Mouse (Mus musculus) forebrain, embryonic 16.5 days (tissue): ENCODE data around the gene Mmp21. TPM values are rescaled to one million over a fixed set of nuclear protein-coding genes. Genes with fewer than 3 reads are reported as not detected.

Experiments
- ATAC-seq: fragments of 200-750 bp; cut with Nextera tagmentation; 2 replicates; pipeline ENCODE4 v1.8.0; 2017; ENCODE audit warnings: mild to moderate bottlenecking, moderate library complexity
- H3K27ac ChIP-seq: fragments of 300-500 bp; sonication (generic); 2 replicates; pipeline ENCODE4 v1.5.1; 2014; ENCODE audit warnings: low read length, control low read depth
- H3K27me3 ChIP-seq: fragments of 300-500 bp; sonication (generic); replicated peaks from 2 replicates; pipeline ENCODE4 v1.6.1; 2014; ENCODE audit warnings: low read length; ENCODE audit not compliant: control insufficient read depth, insufficient read depth
- H3K36me3 ChIP-seq: fragments of 300-500 bp; sonication (generic); 2 replicates; pipeline ENCODE4 v1.6.1; 2014; ENCODE audit not compliant: control insufficient read depth, insufficient read depth
- H3K4me1 ChIP-seq: fragments of 300-500 bp; sonication (generic); replicated peaks from 2 replicates; pipeline ENCODE4 v1.6.1; 2014; ENCODE audit warnings: low read length; ENCODE audit not compliant: control insufficient read depth, insufficient read depth
- H3K4me2 ChIP-seq: fragments of 300-500 bp; sonication (generic); 2 replicates; pipeline ENCODE4 v1.6.1; 2014; ENCODE audit warnings: mild to moderate bottlenecking, low read length, control low read depth
- H3K4me3 ChIP-seq: fragments of 300-500 bp; sonication (generic); replicated peaks from 2 replicates; pipeline ENCODE4 v1.5.1; 2014; ENCODE audit warnings: mild to moderate bottlenecking, low read length, control low read depth
- H3K9ac ChIP-seq: fragments of 300-500 bp; sonication (generic); replicated peaks from 2 replicates; pipeline ENCODE4 v1.6.1; 2014; ENCODE audit warnings: low read depth, low read length, control low read depth
- H3K9me3 ChIP-seq: fragments of 300-500 bp; sonication (generic); 2 replicates; pipeline ENCODE4 v1.6.1; 2016; ENCODE audit warnings: low read length; ENCODE audit not compliant: control insufficient read depth
- WGBS: fragments of 180-500 bp; shearing (Covaris S2); extraction: QIAGEN DNeasy Blood & Tissue Kit; methylation state at CpG from one replicate; pipeline ENCODE4 v1.1.7; 2014; 5-methylcytosine and 5-hydroxymethylcytosine counted together
- polyA plus RNA-seq: library from polyadenylated mRNA; unstranded; fragments of >200 nt; fragmentation: Nextera tagmentation; extraction: Ambion mirVana; gene quantifications from 2 replicates; pipeline ENCODE4 v1.2.1, GENCODE M21; 2015

The Mmp21 gene
- polyA plus RNA-seq = 0.16 TPM in 1 of 2 replicates, not detected in the other

- no peak for ATAC-seq
- H3K9me3 ChIP-seq = no peaks in the 10 kb centered on the region; the same call in 1 of the 2 replicates
- no peaks in the 10 kb centered on the region for H3K4me1 ChIP-seq
- no peak within 1 kb of the TSS for H3K4me2 ChIP-seq
- H3K9ac ChIP-seq = no peak within 1 kb of the TSS
- 88% methylated on average over 3 of the region's 3 CpGs for WGBS
- no peak within 1 kb of the TSS for H3K4me3 ChIP-seq
- H3K27me3 ChIP-seq = no peaks in the 10 kb centered on the region
- no peak within 1 kb of the TSS for H3K27ac ChIP-seq
- H3K36me3 ChIP-seq = no peaks in the 10 kb centered on the region
Observed at GRCm38 (mm10) chr7:133679961-133680360, at the start of gene Mmp21. TSS of gene Mmp21 (minus strand) at chr7:133680061.

- H3K27me3 ChIP-seq = no peaks in the 10 kb centered on the region
- H3K4me2 ChIP-seq = no peak overlapping the region
- no peaks in the 10 kb centered on the region for H3K9me3 ChIP-seq
- WGBS = 77% methylated on average over 5 of the region's 5 CpGs
- H3K9ac ChIP-seq = no peak overlapping the region
- H3K36me3 ChIP-seq = peaks cover 7% of the 10 kb centered on the region
- no peak overlapping the region for H3K27ac ChIP-seq
- H3K4me1 ChIP-seq = peaks cover 19% of the 10 kb centered on the region
- peak; percentile 54; the same call in 1 of the 2 replicates for ATAC-seq
- no peak overlapping the region for H3K4me3 ChIP-seq
Observed at GRCm38 (mm10) chr7:133729351-133729750, 49.5 kb upstream of the Mmp21 start.

DNA sequence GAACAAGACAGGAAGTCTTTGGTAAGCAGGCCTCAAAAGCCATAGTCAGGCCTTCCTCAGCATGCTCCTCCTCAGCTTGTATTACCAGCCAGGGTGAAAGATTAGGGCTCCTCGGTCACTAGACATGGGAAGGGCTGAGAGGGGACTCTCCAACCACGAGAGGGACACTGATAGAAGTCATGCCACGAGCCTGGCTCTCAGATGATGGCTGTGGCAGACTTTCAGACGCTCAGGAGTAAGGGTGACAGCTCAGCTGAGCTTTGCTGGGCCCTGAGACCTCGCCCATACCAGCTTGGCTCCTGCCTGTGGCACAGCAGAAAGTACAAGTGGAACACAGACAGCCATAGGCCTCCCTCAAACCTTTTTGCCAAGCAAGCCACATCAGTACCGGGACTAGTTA, 47.2 kb upstream of the Mmp21 start:
- 91% methylated on average over 6 of the region's 6 CpGs for WGBS
- no peak overlapping the region for H3K9ac ChIP-seq
- no peaks in the 10 kb centered on the region for H3K27me3 ChIP-seq
- H3K9me3 ChIP-seq = no peaks in the 10 kb centered on the region
- no peak overlapping the region for H3K4me2 ChIP-seq
- H3K27ac ChIP-seq = no peak overlapping the region
- H3K4me1 ChIP-seq = peaks cover 14% of the 10 kb centered on the region
- no peak for ATAC-seq
- H3K36me3 ChIP-seq = peaks cover 11% of the 10 kb centered on the region
- H3K4me3 ChIP-seq = no peak overlapping the region

DNA sequence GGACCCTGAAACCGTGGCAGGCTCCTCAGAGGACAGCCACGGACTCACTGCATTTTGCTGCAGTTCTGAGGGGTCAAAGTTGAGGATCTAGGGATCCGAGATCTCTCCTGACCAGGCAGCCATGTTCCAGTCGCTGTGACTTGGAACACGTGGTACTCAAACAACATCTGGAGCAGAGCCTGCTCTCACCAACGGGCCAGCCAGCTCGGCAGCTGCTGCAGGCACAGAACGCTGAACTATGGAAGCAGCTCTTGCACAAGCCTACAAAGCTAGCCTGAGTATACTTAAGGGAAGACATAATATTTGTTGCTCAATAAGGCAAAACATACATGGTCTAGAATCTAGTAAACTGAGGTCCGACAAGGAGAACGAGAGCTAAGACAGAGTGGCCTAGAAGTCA, 45.7 kb upstream of the Mmp21 start:
- Histone ChIP-seq H3K4me2 (no peak overlapping the region), H3K36me3 (peaks cover 18% of the 10 kb centered on the region), H3K4me3 (no peak overlapping the region), H3K27ac (no peak overlapping the region), H3K4me1 (peaks cover 9% of the 10 kb centered on the region), H3K9ac (no peak overlapping the region), H3K27me3 (no peaks in the 10 kb centered on the region), H3K9me3 (no peaks in the 10 kb centered on the region)
- WGBS = 81% methylated on average over 10 of the region's 10 CpGs
- no peak for ATAC-seq

GRCm38 (mm10) chr7:133724844-133725243, 45.0 kb upstream of the Mmp21 start:
- 23% methylated on average over 10 of the region's 10 CpGs for WGBS
- no peak overlapping the region for H3K9ac ChIP-seq
- H3K27ac ChIP-seq = no peak overlapping the region
- H3K36me3 ChIP-seq = peaks cover 20% of the 10 kb centered on the region
- no peaks in the 10 kb centered on the region for H3K9me3 ChIP-seq
- H3K27me3 ChIP-seq = no peaks in the 10 kb centered on the region
- peaks cover 9% of the 10 kb centered on the region for H3K4me1 ChIP-seq
- ATAC-seq = no peak
- H3K4me3 ChIP-seq = no peak overlapping the region
- H3K4me2 ChIP-seq = no peak overlapping the region

GRCm38 (mm10) chr7:133720616-133721015, 40.8 kb upstream of the Mmp21 start:
- H3K4me3 ChIP-seq = no peak overlapping the region
- no peaks in the 10 kb centered on the region for H3K27me3 ChIP-seq
- H3K4me1 ChIP-seq = peaks cover 9% of the 10 kb centered on the region
- no peak overlapping the region for H3K27ac ChIP-seq
- H3K36me3 ChIP-seq = peaks cover 44% of the 10 kb centered on the region
- H3K4me2 ChIP-seq = no peak overlapping the region
- no peaks in the 10 kb centered on the region for H3K9me3 ChIP-seq
- H3K9ac ChIP-seq = no peak overlapping the region
- no peak for ATAC-seq
- 83% methylated on average over 11 of the region's 11 CpGs for WGBS

GRCm38 (mm10) chr7:133718580-133718979, 38.7 kb upstream of the Mmp21 start:
- H3K9ac ChIP-seq = no peak overlapping the region
- 94% methylated on average over 1 of the region's 1 CpGs for WGBS
- no peak for ATAC-seq
- H3K36me3 ChIP-seq = peaks cover 46% of the 10 kb centered on the region
- H3K4me2 ChIP-seq = no peak overlapping the region
- no peak overlapping the region for H3K27ac ChIP-seq
- H3K27me3 ChIP-seq = no peaks in the 10 kb centered on the region
- no peaks in the 10 kb centered on the region for H3K4me1 ChIP-seq
- H3K4me3 ChIP-seq = no peak overlapping the region
- no peaks in the 10 kb centered on the region for H3K9me3 ChIP-seq

DNA sequence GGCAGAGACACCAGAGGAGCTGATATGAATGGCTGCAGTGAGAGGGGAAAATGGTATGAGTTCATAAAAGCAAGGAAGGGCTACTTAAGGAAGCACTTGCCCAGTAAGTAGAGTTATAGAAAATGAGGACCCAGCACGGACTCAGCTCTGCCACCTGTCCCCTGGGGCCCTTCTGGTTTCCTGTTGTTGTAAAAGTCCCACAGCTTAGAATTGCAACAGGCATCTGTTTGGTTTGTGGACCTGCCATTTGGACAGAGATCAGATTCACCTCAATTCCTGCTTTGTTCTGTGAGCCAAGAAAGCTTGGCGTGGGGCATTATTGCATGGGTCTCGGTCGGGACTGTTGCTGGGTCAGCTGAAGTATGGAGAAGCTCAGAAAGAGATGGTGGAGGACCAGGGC, 35.5 kb upstream of the Mmp21 start:
- Histone ChIP-seq H3K4me2 (no peak overlapping the region), H3K27ac (no peak overlapping the region), H3K27me3 (no peaks in the 10 kb centered on the region), H3K9me3 (no peaks in the 10 kb centered on the region), H3K4me3 (no peak overlapping the region), H3K4me1 (0 out of 2 replicates have a peak, but pooled peaks cover 3% of the 10 kb centered on the region), H3K9ac (no peak overlapping the region), H3K36me3 (peaks cover 38% of the 10 kb centered on the region)
- ATAC-seq = no peak
- 83% methylated on average over 4 of the region's 4 CpGs for WGBS

GRCm38 (mm10) chr7:133707301-133707700, 27.4 kb upstream of the Mmp21 start:
- no peak overlapping the region for H3K27ac ChIP-seq
- WGBS = 80% methylated on average over 2 of the region's 2 CpGs
- H3K4me3 ChIP-seq = no peak overlapping the region
- H3K9me3 ChIP-seq = no peaks in the 10 kb centered on the region
- no peaks in the 10 kb centered on the region for H3K36me3 ChIP-seq
- H3K4me1 ChIP-seq = peaks cover 13% of the 10 kb centered on the region
- H3K9ac ChIP-seq = no peak overlapping the region
- H3K27me3 ChIP-seq = no peaks in the 10 kb centered on the region
- no peak overlapping the region for H3K4me2 ChIP-seq
- no peak for ATAC-seq

DNA sequence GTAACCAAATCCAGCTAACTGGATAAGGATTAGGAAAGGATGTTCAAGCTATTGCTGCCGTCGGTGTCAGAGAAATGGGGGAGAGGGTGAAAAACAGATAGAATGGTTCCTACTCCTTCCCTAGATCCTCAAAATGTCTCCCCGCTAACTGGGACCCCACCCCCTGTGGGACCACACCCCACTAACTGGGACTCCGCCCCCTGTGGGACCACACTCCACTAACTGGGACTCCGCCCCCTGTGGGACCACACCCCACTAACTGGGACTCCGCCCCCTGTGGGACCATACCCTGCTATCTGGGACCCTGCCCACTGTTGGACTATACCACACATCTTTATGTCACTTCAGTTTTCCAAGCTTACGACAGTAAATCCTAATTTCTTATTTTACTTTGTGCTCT, 24.0 kb upstream of the Mmp21 start:
- H3K36me3 ChIP-seq = no peaks in the 10 kb centered on the region
- no peak overlapping the region for H3K27ac ChIP-seq
- H3K9me3 ChIP-seq = no peaks in the 10 kb centered on the region
- no peaks in the 10 kb centered on the region for H3K27me3 ChIP-seq
- H3K9ac ChIP-seq = no peak overlapping the region
- no peak overlapping the region for H3K4me2 ChIP-seq
- no peak overlapping the region for H3K4me3 ChIP-seq
- WGBS = over 99% methylated on average over 7 of the region's 7 CpGs
- peaks cover 3% of the 10 kb centered on the region for H3K4me1 ChIP-seq
- ATAC-seq = no peak
